Mouse (Mus musculus): ENCODE data around the gene Cdk11b.

DNA sequence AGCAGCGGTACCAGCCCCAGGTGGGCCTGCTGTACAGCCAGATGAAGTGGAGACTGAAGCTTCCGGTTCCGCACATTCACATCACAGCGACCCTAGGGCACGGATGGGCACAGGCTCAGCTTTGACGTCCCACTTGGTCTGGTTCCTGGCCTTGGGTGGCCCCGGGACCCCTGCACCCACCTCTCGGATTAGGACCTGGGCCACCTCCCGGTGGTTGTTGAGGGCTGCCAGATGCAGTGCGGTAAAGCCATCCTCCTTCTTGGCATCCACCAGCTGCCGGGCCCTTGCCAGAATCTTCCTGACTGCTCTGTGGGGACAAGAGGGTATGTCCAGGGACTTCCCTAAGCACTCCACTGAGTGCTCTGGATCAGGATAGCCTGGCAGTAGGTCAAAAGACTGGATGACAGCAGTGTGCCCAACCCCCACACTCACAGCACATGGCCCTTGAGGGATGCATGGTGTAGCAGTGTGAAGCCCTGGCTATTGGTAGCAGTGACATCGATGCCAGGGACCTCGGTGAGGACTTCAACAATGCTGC, 31.6 kb downstream of the Cdk11b start:
- no peak for TF ChIP-seq CTCF (IDR thresholded peaks at IDR 0.05 in 2 of 3, conservative IDR thresholded peaks at IDR 0.05 in 1 of 3; ENCODE audit: control insufficient read depth in 1 of 3, insufficient read depth in 1 of 3, low read depth in 2 of 3, low read length in 3 of 3, poor library complexity in 1 of 3, severe bottlenecking in 1 of 3)
- no peak for TF ChIP-seq MXI1 (IDR thresholded peaks at IDR 0.05; ENCODE audit: low read depth, low read length)
- no peak for TF ChIP-seq MAFK (IDR thresholded peaks at IDR 0.05; ENCODE audit: borderline replicate concordance, low read depth, low read length)
- TF ChIP-seq MYC (IDR thresholded peaks at IDR 0.05; ENCODE audit: low read depth, low read length) = no peak
- no peak for TF ChIP-seq ZMIZ1 (IDR thresholded peaks at IDR 0.05; ENCODE audit: low read depth, low read length)
- no peak for TF ChIP-seq MEF2A (IDR thresholded peaks at IDR 0.05; ENCODE audit: extremely low read depth, insufficient replicate concordance, low read depth, low read length, poor library complexity, severe bottlenecking)
- no peak for TF ChIP-seq POLR2A (IDR thresholded peaks at IDR 0.05; ENCODE audit: control insufficient read depth in 1 of 2, insufficient read depth in 1 of 2, low read depth in 1 of 2, low read length in 2 of 2, poor library complexity in 1 of 2)
- no peak for TF ChIP-seq RCOR1 (IDR thresholded peaks at IDR 0.05; ENCODE audit: low read depth, low read length)
- TF ChIP-seq NRF1 (IDR thresholded peaks at IDR 0.05; ENCODE audit: insufficient read depth, low read depth, low read length, poor library complexity, severe bottlenecking) = no peak
- TF ChIP-seq KAT2A (conservative IDR thresholded peaks at IDR 0.05; ENCODE audit: low read depth, low read length) = no peak
- no peak for TF ChIP-seq MYB (IDR thresholded peaks at IDR 0.05; ENCODE audit: low read depth, low read length)
- no peak for TF ChIP-seq USF1 (IDR thresholded peaks at IDR 0.05; ENCODE audit: low read depth, low read length)
- no peak for TF ChIP-seq TCF12 (IDR thresholded peaks at IDR 0.05; ENCODE audit: low read depth, low read length)
- no peak for TF ChIP-seq CHD2 (IDR thresholded peaks at IDR 0.05; ENCODE audit: low read length)
